ENCODE assay signal across 18 mouse cellular contexts in genomic region chr2:118061291-118061690, GRCm38 (mm10). TPM values are rescaled to one million over a fixed set of nuclear protein-coding genes. Genes with fewer than 3 reads are reported as not detected.
A peak's percentile ranks its signal among the peaks of the same experiment; 100 is the strongest.
DNase-seq lines count a peak whose midpoint lies in the region; ATAC-seq and TF ChIP-seq lines count a peak whose summit lies in the region.
"Had no signal": no experiment of that assay in that cellular context is flagged by ENCODE, and none has a peak within 500 bp of the region (broad histone marks: within the 10 kb centered on the region; RNA-seq: fewer than 3 reads in every experiment).

No protein-coding gene starts in this region.

- WGBS in hindbrain, postnatal 0 days, result 61% methylated on average over 5 of the region's 5 CpGs
- 73% methylated on average over 5 of the region's 5 CpGs for WGBS in hindbrain, embryonic 14.5 days
- 81% methylated on average over 5 of the region's 5 CpGs for WGBS in liver, postnatal 0 days (ENCODE audit: insufficient replicate concordance)

- no peak overlapping the region for H3K9ac ChIP-seq in hindbrain, postnatal 0 days (replicated peaks; ENCODE audit: low read length)
- H3K9ac ChIP-seq in hindbrain, embryonic 14.5 days, result no peak overlapping the region
- H3K9ac ChIP-seq in liver, postnatal 0 days (replicated peaks), result no peak overlapping the region
- H3K9ac ChIP-seq: hindbrain, embryonic 13.5 days; liver, embryonic 13.5 days had no signal

- H3K9me3 ChIP-seq in hindbrain, postnatal 0 days (ENCODE audit: low read length), result no peaks in the 10 kb centered on the region
- no peaks in the 10 kb centered on the region for H3K9me3 ChIP-seq in hindbrain, embryonic 14.5 days (ENCODE audit: control insufficient read depth, low read length)
- H3K9me3 ChIP-seq in liver, postnatal 0 days (ENCODE audit: low read length), result no peaks in the 10 kb centered on the region
- H3K9me3 ChIP-seq: hindbrain, embryonic 13.5 days; liver, embryonic 13.5 days had no signal

- no peaks in the 10 kb centered on the region for H3K4me1 ChIP-seq in hindbrain, postnatal 0 days (ENCODE audit: insufficient read depth, low read length)
- no peaks in the 10 kb centered on the region for H3K4me1 ChIP-seq in hindbrain, embryonic 14.5 days (replicated peaks; ENCODE audit: control insufficient read depth, insufficient read depth, low read length)
- no peaks in the 10 kb centered on the region for H3K4me1 ChIP-seq in liver, postnatal 0 days (ENCODE audit: insufficient read depth)
- H3K4me1 ChIP-seq: hindbrain, embryonic 13.5 days; liver, embryonic 13.5 days had no signal

- no peak overlapping the region for H3K4me2 ChIP-seq in hindbrain, postnatal 0 days (ENCODE audit: low read depth, low read length)
- H3K4me2 ChIP-seq in hindbrain, embryonic 14.5 days (replicated peaks), result no peak overlapping the region
- H3K4me2 ChIP-seq in liver, postnatal 0 days (ENCODE audit: low read depth, low read length), result no peak overlapping the region
- H3K4me2 ChIP-seq: hindbrain, embryonic 13.5 days; liver, embryonic 13.5 days had no signal

- 0 out of 2 replicates have a peak, but pooled peaks have one; percentile 53 for ATAC-seq in hindbrain, postnatal 0 days
- no peak for ATAC-seq in hindbrain, embryonic 14.5 days (ENCODE audit: low FRiP score)
- no peak for ATAC-seq in liver, postnatal 0 days
- ATAC-seq: lung, postnatal 0 days had no signal

- peak; percentile 37 for DNase-seq in hindbrain, postnatal 0 days (ENCODE audit: low spot score)
- DNase-seq in hindbrain, embryonic 14.5 days (ENCODE audit: low spot score), result no peak
- peak; percentile 33 for DNase-seq in NIH3T3 (ENCODE audit: low read depth)
- DNase-seq in brain, embryonic 18.5 days (ENCODE audit: low read depth, low spot score), result peak; percentile 22
- DNase-seq in left cerebral cortex, postnatal 25 days (ENCODE audit: low spot score in 2 of 2), result peak; percentile 31 to 40
- no peak for DNase-seq in liver, postnatal 0 days
- no peak for DNase-seq in kidney, postnatal 4 days
- DNase-seq in urinary bladder, adult 2 months (ENCODE audit: low spot score), result no peak
- DNase-seq: adrenal gland, postnatal 14 days; gastrocnemius, postnatal 10 days; heart, postnatal 10 days; kidney, adult 11 months; kidney, postnatal 25 days; liver, embryonic 13.5 days; thymus, adult 18-20 months had no signal

- H3K27me3 ChIP-seq in hindbrain, postnatal 0 days (ENCODE audit: insufficient read depth, low read length), result no peaks in the 10 kb centered on the region
- no peaks in the 10 kb centered on the region for H3K27me3 ChIP-seq in hindbrain, embryonic 14.5 days (ENCODE audit: control insufficient read depth, insufficient read depth, low read length)
- H3K27me3 ChIP-seq in liver, postnatal 0 days (ENCODE audit: insufficient read depth, low read length), result no peaks in the 10 kb centered on the region
- H3K27me3 ChIP-seq: hindbrain, embryonic 13.5 days; liver, embryonic 13.5 days had no signal

- H3K36me3 ChIP-seq in hindbrain, postnatal 0 days (ENCODE audit: insufficient read depth, low read length), result no peaks in the 10 kb centered on the region
- H3K36me3 ChIP-seq in hindbrain, embryonic 14.5 days (replicated peaks; ENCODE audit: control insufficient read depth, insufficient read depth), result no peaks in the 10 kb centered on the region
- H3K36me3 ChIP-seq in liver, postnatal 0 days (replicated peaks; ENCODE audit: insufficient read depth, low read length), result no peaks in the 10 kb centered on the region
- H3K36me3 ChIP-seq: hindbrain, embryonic 13.5 days; liver, embryonic 13.5 days had no signal

- intact Hi-C loops in left cerebral cortex, postnatal 25 days (cut with DNase I), result no loop called here

- TF ChIP-seq EP300 in liver, postnatal 0 days (IDR thresholded peaks at IDR 0.05; ENCODE audit: low read depth), result no peak

- TF ChIP-seq CTCF in hindbrain, postnatal 0 days (IDR thresholded peaks at IDR 0.05; ENCODE audit: low read depth), result no peak
- TF ChIP-seq CTCF in liver, postnatal 0 days (IDR thresholded peaks at IDR 0.05; ENCODE audit: low read depth), result no peak

- no peak overlapping the region for H3K4me3 ChIP-seq in hindbrain, postnatal 0 days (ENCODE audit: low read length)
- no peak overlapping the region for H3K4me3 ChIP-seq in hindbrain, embryonic 14.5 days (replicated peaks; ENCODE audit: low read length)
- H3K4me3 ChIP-seq in liver, postnatal 0 days (ENCODE audit: low read depth, low read length), result no peak overlapping the region
- H3K4me3 ChIP-seq: hindbrain, embryonic 13.5 days; liver, embryonic 13.5 days; myocyte had no signal

- H3K27ac ChIP-seq in hindbrain, postnatal 0 days, result no peak overlapping the region
- H3K27ac ChIP-seq in hindbrain, embryonic 14.5 days, result no peak overlapping the region
- no peak overlapping the region for H3K27ac ChIP-seq in liver, postnatal 0 days (ENCODE audit: low read depth)
- H3K27ac ChIP-seq: hindbrain, embryonic 13.5 days; liver, embryonic 13.5 days had no signal

RNA-seq across cellular contexts. Expression of gene Thbs1, which starts 50.4 kb away (rescaled TPM):
- 12.5 and 13.6 TPM in 2 replicates for total RNA-seq in hindbrain, postnatal 0 days (2014; rRNA removed)
- 3.3 and 3.7 TPM in 2 replicates for polyA plus RNA-seq in hindbrain, postnatal 0 days (2015; fragmentation: Nextera tagmentation; extraction: Ambion mirVana)
- polyA plus RNA-seq in hindbrain, embryonic 14.5 days (2014; fragmentation: Nextera tagmentation; extraction: Ambion mirVana), result 6.5 and 6.6 TPM in 2 replicates
- total RNA-seq in left cerebral cortex, postnatal 25 days (2021), result 1 to 10 TPM; 2.0 to 2.2 TPM
- 22.7 and 29.3 TPM in 2 replicates for polyA plus RNA-seq in liver, postnatal 0 days (2015; fragmentation: Nextera tagmentation; extraction: Ambion mirVana)
- polyA plus RNA-seq in urinary bladder, adult 2 months (2012; rRNA removed), result 28.7 and 34.3 TPM in 2 replicates

Comparison
In these comparisons a context has a peak if more than half of its experiments do, and no peak if none do; other contexts are left out.
1. DNase-seq: peak in hindbrain, postnatal 0 days (single experiment), NIH3T3 (single experiment), brain, embryonic 18.5 days (single experiment) and left cerebral cortex, postnatal 25 days (2 of 2); none in hindbrain, embryonic 14.5 days (single experiment), liver, postnatal 0 days (single experiment), kidney, postnatal 4 days (0 of 2) and urinary bladder, adult 2 months (single experiment).